Mouse (Mus musculus) liver (tissue): ENCODE measurements around the gene Tmbim4.
"Not testable (repeated sequence)": the region's sequence is repeated elsewhere in the genome, so short reads cannot be mapped to it uniquely, and the experiment has no call there.

Source experiments
- DNase-seq: peaks from one replicate; pipeline ENCODE4 v3.0.0-alpha.2; 2020; ENCODE audit warnings: mixed read lengths

The Tmbim4 gene

GRCm38 (mm10) chr10:120197061-120197835, 4.1 kb upstream of the Tmbim4 start:
- no peak for DNase-seq

- DNase-seq, result peak; percentile 86
Measured at GRCm38 (mm10) chr10:120201961-120202402, 592 bp downstream of the Tmbim4 start, which contains the start of gene Irak3. TSS of gene Irak3 (minus strand) at chr10:120202130.

DNA sequence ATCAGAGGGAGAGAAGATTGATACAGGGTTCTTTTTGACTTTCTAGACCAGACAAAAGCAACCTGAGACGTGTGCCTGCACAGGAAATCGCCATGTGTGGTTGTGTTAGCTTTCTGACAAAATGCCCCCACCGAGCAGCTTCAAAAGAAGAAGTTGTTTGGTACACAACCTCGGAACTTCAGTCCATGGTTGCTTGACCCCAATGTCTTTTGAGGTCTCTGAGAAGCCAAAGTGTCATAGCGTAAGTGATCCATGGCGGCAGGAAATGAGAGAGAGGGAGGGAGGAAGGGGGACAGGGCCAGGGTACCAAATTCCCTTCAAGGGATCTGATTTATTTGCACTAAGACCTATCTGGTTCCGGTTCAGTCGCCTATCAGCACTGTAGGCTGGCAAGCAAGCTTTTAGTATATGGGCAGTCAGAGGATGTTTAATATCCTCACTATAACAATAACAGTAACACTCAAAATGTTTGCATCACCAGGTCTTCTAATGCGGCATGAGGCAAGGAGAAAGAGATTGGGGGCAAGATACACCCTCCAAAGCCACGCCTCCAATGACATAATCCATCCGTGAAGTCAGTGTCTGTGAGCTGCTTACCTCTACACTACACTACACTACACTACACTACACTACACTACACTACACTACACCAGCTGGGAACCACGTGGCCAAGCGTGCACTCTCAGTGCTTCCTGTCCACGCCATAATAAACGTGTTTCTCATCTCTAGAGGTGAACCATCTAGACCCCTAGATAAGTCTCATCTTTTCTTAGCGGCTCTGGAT, 1.3 kb downstream of the Tmbim4 start:
- DNase-seq, result no peak

DNA sequence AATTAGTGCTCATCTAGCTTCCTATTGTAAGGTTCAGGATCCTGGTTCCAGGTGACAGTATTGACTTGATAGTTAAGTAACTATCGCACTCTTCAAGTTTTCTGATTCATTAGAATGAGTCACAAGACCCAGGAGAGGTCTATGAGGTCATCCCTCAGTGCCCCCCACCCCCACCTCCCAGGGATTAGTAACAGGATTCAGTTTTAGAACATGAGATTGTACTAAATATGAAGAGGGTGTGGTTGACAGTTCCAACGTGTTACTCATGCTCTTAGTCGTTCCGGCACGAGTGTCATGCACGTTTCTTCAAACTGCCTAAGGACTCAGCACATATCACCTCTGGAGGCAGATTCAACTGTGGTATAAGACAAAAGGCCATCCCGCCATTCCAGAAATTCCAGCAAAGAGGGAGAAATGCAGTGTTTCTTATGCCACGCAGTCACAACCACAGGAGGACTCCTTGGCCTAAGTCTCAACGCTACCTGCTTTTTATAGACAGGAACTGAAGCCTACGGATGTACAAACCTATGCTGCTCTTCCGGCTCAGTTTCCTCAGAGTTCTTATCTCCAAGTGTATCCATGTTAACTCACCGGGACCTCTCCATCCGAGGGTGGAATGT, 3.3 kb downstream of the Tmbim4 start:
- no peak for DNase-seq

DNA sequence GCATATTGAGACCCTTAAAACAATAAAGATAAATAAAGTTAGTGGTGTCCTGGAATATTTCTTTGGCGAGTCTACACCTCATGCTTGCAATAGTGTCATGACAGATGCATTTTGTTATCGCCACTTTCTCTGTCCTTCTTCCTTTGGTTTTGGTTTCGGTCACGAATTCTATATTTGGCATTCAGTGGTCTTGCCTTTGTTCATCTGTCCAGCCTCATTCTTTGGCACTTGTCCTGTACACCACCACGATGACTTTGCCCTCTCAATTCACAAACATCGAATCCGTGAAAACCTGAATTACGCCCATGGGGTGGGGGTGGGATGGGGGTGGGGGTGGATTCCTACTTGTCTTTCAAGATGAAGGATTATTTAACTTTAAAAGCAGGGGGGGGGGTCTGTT, 6.6 kb downstream of the Tmbim4 start:
- DNase-seq, result no peak

DNA sequence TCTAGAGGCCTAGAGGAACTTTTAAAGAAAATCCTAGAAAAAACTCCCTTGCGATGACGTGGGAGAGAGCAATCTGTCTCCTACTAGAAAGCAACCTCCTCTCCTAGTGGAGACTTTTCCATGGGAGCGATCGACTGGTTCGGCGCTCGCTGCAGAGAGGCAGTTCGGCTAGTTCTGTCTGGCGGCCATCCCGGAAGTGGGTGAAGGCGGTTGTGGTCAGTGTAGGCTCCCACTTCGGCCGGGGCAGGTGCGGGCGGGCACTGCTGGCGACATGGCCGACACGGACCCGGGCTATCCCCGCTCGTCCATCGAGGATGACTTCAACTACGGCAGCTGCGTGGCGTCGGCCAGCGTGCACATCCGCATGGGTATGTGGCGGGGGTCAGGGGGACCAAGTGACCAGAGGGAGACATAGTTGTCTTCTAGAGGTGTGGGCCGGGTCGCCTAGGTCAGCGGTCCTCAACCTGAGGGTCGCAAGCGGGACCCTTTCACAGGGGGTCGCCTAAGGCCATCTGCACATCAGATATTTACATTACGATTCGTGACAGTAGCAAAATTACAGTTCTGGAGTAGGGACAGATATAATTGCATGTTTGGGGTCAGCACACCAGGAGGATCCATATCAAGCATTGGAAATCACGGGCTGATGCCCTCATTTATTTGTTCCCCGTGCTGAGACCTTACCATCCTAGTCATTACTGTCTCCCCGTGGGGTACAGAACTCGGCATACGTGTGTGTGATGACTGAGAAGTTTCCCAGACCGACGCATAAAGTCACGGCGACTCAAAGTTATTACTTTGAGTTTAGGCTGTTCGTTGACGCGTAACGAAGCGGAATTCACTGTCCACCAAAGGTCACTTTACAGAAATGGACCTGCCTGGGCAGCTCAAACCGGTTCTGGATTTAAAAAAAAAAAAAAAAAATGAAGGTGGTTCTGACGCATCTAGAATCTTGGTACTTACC, 7.5 kb downstream of the Tmbim4 start:
- DNase-seq, result peak; percentile 82

DNA sequence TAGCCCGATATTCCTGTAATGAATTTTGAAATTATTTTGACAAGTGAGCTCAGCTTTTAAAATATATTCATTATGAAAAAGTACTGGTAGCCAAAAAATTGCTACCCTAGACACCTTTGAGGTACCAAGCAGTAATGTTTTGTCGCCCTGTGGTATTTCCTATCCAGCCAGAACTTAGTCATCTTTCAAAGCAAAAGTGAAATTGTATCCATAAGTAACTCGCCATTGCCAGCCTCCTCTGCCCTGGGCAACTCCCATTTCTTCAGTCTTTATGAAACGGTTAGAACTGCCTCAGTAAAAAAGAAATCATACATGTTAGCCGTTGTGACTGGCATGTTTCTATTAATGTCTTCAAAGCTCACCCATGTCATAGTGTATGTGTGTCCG, 8.1 kb downstream of the Tmbim4 start:
- DNase-seq, result no peak

DNA sequence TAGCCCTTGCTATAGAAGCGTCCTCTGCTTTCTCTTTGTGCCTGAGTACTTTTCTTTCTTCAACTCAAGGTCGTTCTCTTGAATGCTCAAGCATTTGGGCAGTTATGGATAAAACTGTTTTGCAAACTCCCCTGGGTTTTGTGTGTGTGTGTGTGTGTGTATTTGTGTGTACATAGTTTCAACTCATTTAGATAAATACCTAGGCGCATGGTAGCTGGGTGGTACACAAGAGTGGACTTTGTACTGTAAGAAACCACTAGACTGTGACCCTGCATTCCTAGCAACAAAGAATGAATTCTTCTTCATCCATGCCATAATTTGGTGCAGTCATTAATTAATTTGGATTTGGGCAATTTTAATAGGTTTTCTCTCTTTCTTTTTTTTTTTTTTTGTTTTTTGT, 8.7 kb downstream of the Tmbim4 start:
- no peak for DNase-seq

- DNase-seq, result not testable (repeated sequence)
Measured at GRCm38 (mm10) chr10:120217099-120217498, 15.7 kb downstream of the Tmbim4 start.

- no peak for DNase-seq
Measured at GRCm38 (mm10) chr10:120218996-120219395, 17.6 kb downstream of the Tmbim4 start.

- peak; percentile 20 for DNase-seq
Measured at GRCm38 (mm10) chr10:120219578-120220359, 18.4 kb downstream of the Tmbim4 start.

DNA sequence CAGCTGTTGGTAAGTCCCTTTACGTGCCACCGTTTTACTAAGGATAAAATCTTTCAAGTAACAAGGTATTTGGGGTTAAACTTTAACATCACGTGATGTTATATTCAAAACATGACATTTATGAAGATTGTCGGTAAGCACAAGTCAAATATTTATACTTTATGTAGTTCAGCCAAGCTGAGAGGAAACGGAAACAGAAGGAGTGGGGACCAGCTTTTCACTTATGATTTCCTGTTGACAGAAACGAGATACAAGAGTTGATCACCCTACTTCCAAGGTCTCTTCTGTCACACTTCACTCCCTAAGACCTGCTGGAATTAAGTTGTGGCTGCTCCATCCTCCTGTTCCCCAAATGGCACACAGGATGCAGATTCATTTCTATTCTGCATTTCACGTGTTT, 19.4 kb downstream of the Tmbim4 start:
- no peak for DNase-seq

GRCm38 (mm10) chr10:120226871-120227661, 25.7 kb downstream of the Tmbim4 start, which contains the start of gene Llph:
TSS of gene Llph (plus strand) at chr10:120227070.
- peak; percentile 91 for DNase-seq

- peak; percentile 73 for DNase-seq
Measured at GRCm38 (mm10) chr10:120231718-120232117, 30.3 kb downstream of the Tmbim4 start.

DNA sequence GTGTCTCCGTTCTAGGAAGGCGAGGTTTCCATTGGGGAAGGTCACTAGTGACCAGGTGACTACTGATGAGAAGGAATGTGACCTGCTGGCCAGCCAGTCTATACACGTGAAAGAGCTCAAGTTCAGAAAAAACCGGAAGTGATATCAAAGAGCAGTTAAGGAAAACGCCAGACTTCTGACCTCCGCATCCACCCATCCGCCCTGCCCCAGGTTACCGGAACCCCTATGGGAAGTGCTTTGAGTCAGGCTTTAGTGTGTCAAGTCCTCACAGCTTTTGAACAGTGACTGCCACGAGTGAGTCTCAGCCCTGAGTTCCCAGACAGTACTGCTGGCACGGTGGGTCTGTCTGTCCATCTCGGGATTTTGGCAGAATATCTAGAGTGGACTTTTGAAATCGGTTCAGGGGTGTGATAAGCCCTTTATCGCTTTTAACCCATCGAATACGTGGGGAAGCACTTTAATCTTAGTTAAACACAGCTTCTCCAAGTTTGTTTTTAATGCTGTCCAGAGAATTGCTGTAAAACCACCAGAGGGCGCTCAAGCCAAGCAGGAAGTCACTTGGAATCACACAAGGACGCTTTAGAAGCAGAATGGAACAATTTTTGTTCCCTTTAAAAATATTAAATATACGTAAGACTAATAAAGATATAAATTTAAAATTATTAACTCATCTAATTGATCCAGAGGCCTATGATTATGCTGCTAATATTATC, 32.4 kb downstream of the Tmbim4 start:
- DNase-seq, result peak; percentile 73

- DNase-seq, result no peak
Measured at GRCm38 (mm10) chr10:120236855-120237254, 35.5 kb downstream of the Tmbim4 start.

DNA sequence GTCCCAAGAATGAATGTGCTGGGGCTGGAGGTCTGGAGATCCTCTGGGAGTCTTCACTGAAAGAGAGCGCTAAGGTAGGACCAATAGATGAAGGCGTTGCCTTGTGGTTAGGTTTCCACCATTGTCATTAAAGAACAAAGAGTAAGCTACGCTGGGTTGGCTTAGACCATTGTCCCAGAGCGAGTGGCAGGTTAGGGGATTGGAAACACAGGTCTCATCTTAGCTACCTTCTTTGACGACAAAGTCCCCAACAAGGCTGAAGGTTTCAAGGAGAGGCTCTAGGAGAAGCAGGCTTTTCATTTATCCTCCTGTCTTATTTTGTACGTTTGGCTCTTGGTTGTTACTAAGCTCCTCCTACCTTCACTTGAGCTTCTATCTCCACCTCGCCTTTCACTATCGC, 36.9 kb downstream of the Tmbim4 start:
- DNase-seq, result no peak

- DNase-seq, result no peak
Measured at GRCm38 (mm10) chr10:120239476-120239875, 38.1 kb downstream of the Tmbim4 start.

DNA sequence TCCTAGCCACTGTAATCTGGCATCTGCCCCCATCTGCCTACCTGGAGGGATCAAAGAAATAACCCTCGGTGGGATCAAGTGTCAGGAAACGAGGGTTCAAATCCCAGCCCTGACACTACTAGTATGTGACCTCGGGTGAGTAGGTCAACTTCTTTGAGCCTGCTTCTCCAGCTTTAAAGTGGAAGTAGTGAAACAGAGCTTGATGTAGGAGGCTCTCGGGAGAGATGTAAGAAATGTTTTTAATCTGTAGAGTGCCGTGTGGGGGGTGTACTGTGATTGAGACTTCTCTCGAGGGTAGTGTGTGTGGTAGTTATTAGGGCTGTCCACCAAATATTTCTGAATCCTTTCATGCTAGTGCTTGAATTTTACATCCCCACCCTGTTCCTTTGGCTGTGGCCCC, 41.0 kb downstream of the Tmbim4 start:
- no peak for DNase-seq

GRCm38 (mm10) chr10:120245681-120246080, 44.3 kb downstream of the Tmbim4 start:
- DNase-seq, result no peak
